Mouse (Mus musculus): ENCODE results near the gene Gm49369. TPM values are rescaled to one million over a fixed set of nuclear protein-coding genes. Genes with fewer than 3 reads are reported as not detected.

The Gm49369 gene
- 31.1 TPM for polyA plus RNA-seq (2014; fragmentation: Illumina TruSeq; extraction: RNeasy Lipid Tissue Mini Kit (QIAGEN cat#74804); ENCODE audit: low read depth, low replicate concordance)

GRCm38 (mm10) chr7:142382567-142382966, at the start of gene Gm49369:
TSS of gene Gm49369 (minus strand) at chr7:142382667.

GRCm38 (mm10) chr7:142387419-142388148, 5.1 kb upstream of the Gm49369 start, which contains the start of gene Ctsd:
TSS of gene Ctsd (minus strand) at chr7:142388038.

GRCm38 (mm10) chr7:142373641-142374412, 8.6 kb downstream of the Gm49369 start, which contains the start of gene Ifitm10:
TSS of gene Ifitm10 (minus strand) at chr7:142373753.

Other genes starting within 250 kb of the Gm49369 start
- gene Gm39115, start 246.6 kb downstream of the Gm49369 start, polyA plus RNA-seq (2014; fragmentation: Illumina TruSeq; extraction: RNeasy Lipid Tissue Mini Kit (QIAGEN cat#74804); ENCODE audit: low read depth, low replicate concordance), result not detected
- not detected for gene Gm45337, start 238.1 kb downstream of the Gm49369 start, polyA plus RNA-seq (2014; fragmentation: Illumina TruSeq; extraction: RNeasy Lipid Tissue Mini Kit (QIAGEN cat#74804); ENCODE audit: low read depth, low replicate concordance)
- not detected for gene Gm29735, start 225.6 kb downstream of the Gm49369 start, polyA plus RNA-seq (2014; fragmentation: Illumina TruSeq; extraction: RNeasy Lipid Tissue Mini Kit (QIAGEN cat#74804); ENCODE audit: low read depth, low replicate concordance)
- not detected for gene Gm4553, start 216.9 kb downstream of the Gm49369 start, polyA plus RNA-seq (2014; fragmentation: Illumina TruSeq; extraction: RNeasy Lipid Tissue Mini Kit (QIAGEN cat#74804); ENCODE audit: low read depth, low replicate concordance)
- not detected for gene Krtap5-2, start 206.7 kb downstream of the Gm49369 start, polyA plus RNA-seq (2014; fragmentation: Illumina TruSeq; extraction: RNeasy Lipid Tissue Mini Kit (QIAGEN cat#74804); ENCODE audit: low read depth, low replicate concordance)
- gene Gm10153, start 192.3 kb downstream of the Gm49369 start, polyA plus RNA-seq (2014; fragmentation: Illumina TruSeq; extraction: RNeasy Lipid Tissue Mini Kit (QIAGEN cat#74804); ENCODE audit: low read depth, low replicate concordance), result not detected
- gene Krtap5-3, start 181.3 kb downstream of the Gm49369 start, polyA plus RNA-seq (2014; fragmentation: Illumina TruSeq; extraction: RNeasy Lipid Tissue Mini Kit (QIAGEN cat#74804); ENCODE audit: low read depth, low replicate concordance), result not detected
- not detected for gene Gm7579, start 170.8 kb downstream of the Gm49369 start, polyA plus RNA-seq (2014; fragmentation: Illumina TruSeq; extraction: RNeasy Lipid Tissue Mini Kit (QIAGEN cat#74804); ENCODE audit: low read depth, low replicate concordance)
- not detected for gene Krtap5-5, start 152.7 kb downstream of the Gm49369 start, polyA plus RNA-seq (2014; fragmentation: Illumina TruSeq; extraction: RNeasy Lipid Tissue Mini Kit (QIAGEN cat#74804); ENCODE audit: low read depth, low replicate concordance)
- not detected for gene Gm40460, start 141.6 kb downstream of the Gm49369 start, polyA plus RNA-seq (2014; fragmentation: Illumina TruSeq; extraction: RNeasy Lipid Tissue Mini Kit (QIAGEN cat#74804); ENCODE audit: low read depth, low replicate concordance)
- gene Gm2431, start 124.3 kb downstream of the Gm49369 start, polyA plus RNA-seq (2014; fragmentation: Illumina TruSeq; extraction: RNeasy Lipid Tissue Mini Kit (QIAGEN cat#74804); ENCODE audit: low read depth, low replicate concordance), result not detected
- gene Gm4559, start 108.3 kb downstream of the Gm49369 start, polyA plus RNA-seq (2014; fragmentation: Illumina TruSeq; extraction: RNeasy Lipid Tissue Mini Kit (QIAGEN cat#74804); ENCODE audit: low read depth, low replicate concordance), result not detected
- not detected for gene Krtap5-1, start 85.5 kb downstream of the Gm49369 start, polyA plus RNA-seq (2014; fragmentation: Illumina TruSeq; extraction: RNeasy Lipid Tissue Mini Kit (QIAGEN cat#74804); ENCODE audit: low read depth, low replicate concordance)
- not detected for gene Krtap5-4, start 79.1 kb downstream of the Gm49369 start, polyA plus RNA-seq (2014; fragmentation: Illumina TruSeq; extraction: RNeasy Lipid Tissue Mini Kit (QIAGEN cat#74804); ENCODE audit: low read depth, low replicate concordance)
- gene Ifitm10, start 8.9 kb downstream of the Gm49369 start, polyA plus RNA-seq (2014; fragmentation: Illumina TruSeq; extraction: RNeasy Lipid Tissue Mini Kit (QIAGEN cat#74804); ENCODE audit: low read depth, low replicate concordance), result not detected
- gene Ctsd, start 5.4 kb upstream of the Gm49369 start, polyA plus RNA-seq (2014; fragmentation: Illumina TruSeq; extraction: RNeasy Lipid Tissue Mini Kit (QIAGEN cat#74804); ENCODE audit: low read depth, low replicate concordance), result 97.6 TPM
- not detected for gene Syt8, start 52.2 kb upstream of the Gm49369 start, polyA plus RNA-seq (2014; fragmentation: Illumina TruSeq; extraction: RNeasy Lipid Tissue Mini Kit (QIAGEN cat#74804); ENCODE audit: low read depth, low replicate concordance)
- 4.4 TPM for gene Tnni2, start 59.1 kb upstream of the Gm49369 start, polyA plus RNA-seq (2014; fragmentation: Illumina TruSeq; extraction: RNeasy Lipid Tissue Mini Kit (QIAGEN cat#74804); ENCODE audit: low read depth, low replicate concordance)
- 3.0 TPM for gene Lsp1, start 78.1 kb upstream of the Gm49369 start, polyA plus RNA-seq (2014; fragmentation: Illumina TruSeq; extraction: RNeasy Lipid Tissue Mini Kit (QIAGEN cat#74804); ENCODE audit: low read depth, low replicate concordance)
- 37.0 TPM for gene Tnnt3, start 116.2 kb upstream of the Gm49369 start, polyA plus RNA-seq (2014; fragmentation: Illumina TruSeq; extraction: RNeasy Lipid Tissue Mini Kit (QIAGEN cat#74804); ENCODE audit: low read depth, low replicate concordance)
- gene Mrpl23, start 150.0 kb upstream of the Gm49369 start, polyA plus RNA-seq (2014; fragmentation: Illumina TruSeq; extraction: RNeasy Lipid Tissue Mini Kit (QIAGEN cat#74804); ENCODE audit: low read depth, low replicate concordance), result 3.2 TPM

All from adrenal gland, adult 10 weeks (tissue).